Mouse (Mus musculus): ENCODE results near the gene Taok3. TPM values are rescaled to one million over a fixed set of nuclear protein-coding genes. Genes with fewer than 3 reads are reported as not detected.

The Taok3 gene
- total and polyA plus RNA-seq, 3 experiments: 32.1 to 79.2 TPM; not detected in 1

DNA sequence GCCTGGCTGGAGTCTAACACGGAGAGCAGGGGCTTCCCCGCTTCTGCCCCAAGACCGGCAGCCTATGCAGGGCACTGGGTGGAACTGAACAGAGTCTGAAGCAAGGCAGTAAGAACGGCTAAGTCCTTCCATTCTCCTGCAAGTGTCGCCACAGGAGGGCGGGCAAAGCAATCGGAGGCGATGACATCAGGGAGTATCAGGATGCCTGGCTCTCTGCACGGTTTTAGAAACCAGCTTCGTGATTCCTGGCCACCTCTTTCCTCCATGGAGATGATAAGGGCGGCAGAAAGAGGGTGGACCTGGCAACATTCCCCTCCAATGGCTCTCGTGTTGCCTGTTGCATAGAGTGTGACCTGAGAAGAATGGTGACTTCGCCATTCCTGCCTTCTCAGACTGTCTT, 32.2 kb upstream of the Taok3 start:
- no peaks in the 10 kb centered on the region for H3K79me2 ChIP-seq (ENCODE audit: control insufficient read depth, insufficient read depth, low read length, poor library complexity)
- H3K9ac ChIP-seq (ENCODE audit: control insufficient read depth, low read depth, low read length, poor library complexity, severe bottlenecking): no peak overlapping the region

DNA sequence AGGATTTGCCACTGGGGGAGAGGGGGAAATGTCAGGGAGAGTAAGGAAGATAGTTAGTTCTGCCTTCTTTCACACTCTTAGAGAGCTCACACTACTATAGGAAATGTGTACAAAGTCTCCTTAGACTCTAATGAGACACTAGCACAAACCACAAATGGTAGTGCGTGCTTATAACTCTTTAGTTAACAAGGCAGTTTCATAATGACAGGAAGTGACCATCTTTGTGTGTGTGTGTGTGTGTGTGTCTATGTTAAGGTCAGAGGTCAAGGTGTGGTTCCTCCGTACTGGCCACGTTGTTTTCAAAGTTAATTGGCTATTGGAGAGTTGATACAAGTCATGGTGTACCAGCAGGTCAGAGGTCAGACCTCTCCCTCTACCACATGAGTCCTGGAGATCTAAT, 30.8 kb upstream of the Taok3 start:
- Histone ChIP-seq H3K4me3 (ENCODE audit: control insufficient read depth in 1 of 2, insufficient read depth in 1 of 2, low read depth in 2 of 2, low read length in 2 of 2) (no peak overlapping the region), H3K79me2 (ENCODE audit: control insufficient read depth, insufficient read depth, low read length, poor library complexity) (no peaks in the 10 kb centered on the region), H3K4me1 (ENCODE audit: control insufficient read depth in 1 of 2, insufficient read depth in 2 of 2, low read length in 2 of 2) (no peaks in the 10 kb centered on the region), H3K9me3 (replicated peaks; ENCODE audit: insufficient read depth, low read length) (no peaks in the 10 kb centered on the region), H3K36me3 (ENCODE audit: control insufficient read depth in 1 of 2, insufficient read depth in 2 of 2, low read length in 2 of 2) (no peaks in the 10 kb centered on the region), H3K27me3 (ENCODE audit: control insufficient read depth in 1 of 2, insufficient read depth in 2 of 2, low read length in 2 of 2) (no peaks in the 10 kb centered on the region), H3K9ac (ENCODE audit: control insufficient read depth, low read depth, low read length, poor library complexity, severe bottlenecking) (no peak overlapping the region), H3K27ac (ENCODE audit: control insufficient read depth, low read depth, low read length) (no peak overlapping the region)
- TF ChIP-seq MAFK (IDR thresholded peaks at IDR 0.05; ENCODE audit: borderline replicate concordance, low read depth, low read length) (no peak), UBTF (IDR thresholded peaks at IDR 0.05; ENCODE audit: borderline replicate concordance, insufficient read depth, low read depth, low read length) (no peak), HCFC1 (IDR thresholded peaks at IDR 0.05; ENCODE audit: low read depth, low read length) (no peak), CHD2 (IDR thresholded peaks at IDR 0.05; ENCODE audit: low read length) (no peak), NRF1 (IDR thresholded peaks at IDR 0.05; ENCODE audit: insufficient read depth, low read depth, low read length, poor library complexity, severe bottlenecking) (no peak), CHD1 (IDR thresholded peaks at IDR 0.05; ENCODE audit: low read depth, low read length) (no peak), MEF2A (IDR thresholded peaks at IDR 0.05; ENCODE audit: extremely low read depth, insufficient replicate concordance, low read depth, low read length, poor library complexity, severe bottlenecking) (no peak), GATA1 (IDR thresholded peaks at IDR 0.05; ENCODE audit: low read depth, low read length) (no peak)
- DNase-seq (ENCODE audit: low read depth, low spot score): no peak

More for the DNA sequence above, 32.2 kb upstream of the Taok3 start:
- TF ChIP-seq SIN3A (IDR thresholded peaks at IDR 0.05; ENCODE audit: low read length) (no peak), USF2 (IDR thresholded peaks at IDR 0.05; ENCODE audit: borderline replicate concordance in 1 of 2, insufficient read depth in 1 of 2, low read depth in 1 of 2, low read length in 2 of 2) (no peak), ZC3H11A (IDR thresholded peaks at IDR 0.05; ENCODE audit: low read depth, low read length) (no peak), EP300 (IDR thresholded peaks at IDR 0.05; ENCODE audit: low read depth in 1 of 2, low read length in 2 of 2) (no peak), CHD1 (IDR thresholded peaks at IDR 0.05; ENCODE audit: low read depth, low read length) (no peak), ZKSCAN1 (IDR thresholded peaks at IDR 0.05; ENCODE audit: low read depth, low read length) (no peak), ELF1 (IDR thresholded peaks at IDR 0.05; ENCODE audit: low read depth, low read length) (no peak), HCFC1 (IDR thresholded peaks at IDR 0.05; ENCODE audit: low read depth, low read length) (no peak)
- H3K4me1 ChIP-seq (ENCODE audit: control insufficient read depth in 1 of 2, insufficient read depth in 2 of 2, low read length in 2 of 2): no peaks in the 10 kb centered on the region
- no peaks in the 10 kb centered on the region for H3K9me3 ChIP-seq (replicated peaks; ENCODE audit: insufficient read depth, low read length)
- H3K27me3 ChIP-seq (ENCODE audit: control insufficient read depth in 1 of 2, insufficient read depth in 2 of 2, low read length in 2 of 2): no peaks in the 10 kb centered on the region
- no peak for DNase-seq (ENCODE audit: low read depth, low spot score)
- no peaks in the 10 kb centered on the region for H3K36me3 ChIP-seq (ENCODE audit: control insufficient read depth in 1 of 2, insufficient read depth in 2 of 2, low read length in 2 of 2)
- H3K27ac ChIP-seq (ENCODE audit: control insufficient read depth, low read depth, low read length): no peak overlapping the region
- no peak overlapping the region for H3K4me3 ChIP-seq (ENCODE audit: control insufficient read depth in 1 of 2, insufficient read depth in 1 of 2, low read depth in 2 of 2, low read length in 2 of 2)
